Mouse (Mus musculus): ENCODE measurements around the gene Lif. TPM values are rescaled to one million over a fixed set of nuclear protein-coding genes. Genes with fewer than 3 reads are reported as not detected.

The Lif gene
- total and polyA plus RNA-seq, 3 experiments = 0.27 to 0.31 TPM; not detected in 1

DNA sequence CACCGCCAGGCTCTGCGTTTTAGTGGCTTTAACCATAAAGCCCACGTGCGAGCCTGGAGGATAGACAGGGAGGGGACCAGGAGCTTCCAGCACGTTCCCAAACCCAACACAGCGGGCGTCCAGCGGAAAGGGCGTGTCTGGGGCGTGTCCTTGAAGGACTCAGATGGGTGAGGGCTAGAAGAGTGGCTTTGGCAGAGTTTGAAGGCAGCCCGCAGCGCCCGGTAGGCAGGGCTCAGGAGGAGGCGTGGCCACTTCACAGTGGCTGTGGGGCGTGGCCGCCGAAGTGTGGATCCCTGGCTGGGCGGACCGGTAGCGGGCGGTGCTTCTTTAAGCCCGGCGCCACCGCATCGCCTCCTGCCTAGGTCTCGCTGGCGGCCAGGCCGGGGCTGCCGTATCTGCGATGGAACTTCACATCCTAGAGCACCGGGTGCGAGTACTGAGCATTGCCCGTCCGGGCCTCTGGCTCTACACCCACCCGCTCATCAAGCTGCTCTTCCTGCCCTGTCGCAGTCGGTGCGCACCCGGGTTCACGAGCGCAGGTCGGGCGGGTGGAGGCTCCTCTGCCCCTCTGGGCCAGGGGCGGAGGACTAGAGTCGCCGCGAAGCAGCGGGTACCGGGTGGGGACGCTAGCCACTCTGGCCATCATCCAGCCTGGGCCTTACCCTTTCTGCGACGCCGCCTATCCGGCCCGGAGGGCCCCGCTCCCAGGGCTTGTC lies 39.3 kb upstream of the Lif start, which contains the start of gene Castor1:
Gene Castor1 (plus strand): TSS at position 312 of the 716 bp plus-strand sequence.
- Histone ChIP-seq H3K36me3 (ENCODE audit: control insufficient read depth in 1 of 2, insufficient read depth in 2 of 2, low read length in 2 of 2) (peaks cover 0 to 7% of the 10 kb centered on the region in 2 experiments; a peak in 2 of 4 replicates), H3K9ac (ENCODE audit: control insufficient read depth, low read depth, low read length, poor library complexity, severe bottlenecking) (peak within 1 kb of the TSS; percentile 61), H3K9me3 (replicated peaks; ENCODE audit: insufficient read depth, low read length) (no peaks in the 10 kb centered on the region), H3K79me2 (ENCODE audit: control insufficient read depth, insufficient read depth, low read length, poor library complexity) (no peaks in the 10 kb centered on the region; the same call in 1 of the 2 replicates), H3K4me1 (ENCODE audit: control insufficient read depth in 1 of 2, insufficient read depth in 2 of 2, low read length in 2 of 2) (peaks cover 2 to 15% of the 10 kb centered on the region in 2 experiments; a peak in 3 of 4 replicates), H3K27ac (ENCODE audit: control insufficient read depth, low read depth, low read length) (peak within 1 kb of the TSS; percentile 25), H3K27me3 (ENCODE audit: control insufficient read depth in 1 of 2, insufficient read depth in 2 of 2, low read length in 2 of 2) (no peaks in the 10 kb centered on the region), H3K4me3 (ENCODE audit: control insufficient read depth in 1 of 2, insufficient read depth in 1 of 2, low read depth in 2 of 2, low read length in 2 of 2) (peak within 1 kb of the TSS; percentile 54 to 68)
- TF ChIP-seq ZNF384 (IDR thresholded peaks at IDR 0.05; ENCODE audit: low read depth, low read length) = no peak
- no peak; the same call in 1 of the 2 replicates for TF ChIP-seq RAD21 (IDR thresholded peaks at IDR 0.05; ENCODE audit: low read depth, low read length)
- TF ChIP-seq E2F4 (IDR thresholded peaks at IDR 0.05; ENCODE audit: borderline replicate concordance, low read depth, low read length) = no peak
- TF ChIP-seq BHLHE40 (IDR thresholded peaks at IDR 0.05; ENCODE audit: borderline replicate concordance, low read depth, low read length) = peak; percentile 16; the same call in 1 of the 2 replicates
- TF ChIP-seq NELFE (IDR thresholded peaks at IDR 0.05; ENCODE audit: low read depth, low read length) = peak; percentile 55
- TF ChIP-seq KAT2A (conservative IDR thresholded peaks at IDR 0.05; ENCODE audit: low read depth, low read length) = no peak
- no peak; the same call in none of the 2 replicates for TF ChIP-seq MAX (IDR thresholded peaks at IDR 0.05; ENCODE audit: low read length)
- no peak for TF ChIP-seq ZKSCAN1 (IDR thresholded peaks at IDR 0.05; ENCODE audit: low read depth, low read length)
- TF ChIP-seq MEF2A (IDR thresholded peaks at IDR 0.05; ENCODE audit: extremely low read depth, insufficient replicate concordance, low read depth, low read length, poor library complexity, severe bottlenecking) = no peak
- TF ChIP-seq TCF12 (IDR thresholded peaks at IDR 0.05; ENCODE audit: low read depth, low read length) = peak; percentile 23; the same call in 1 of the 2 replicates
- no peak for TF ChIP-seq MYB (IDR thresholded peaks at IDR 0.05; ENCODE audit: low read depth, low read length)
- 0 out of 2 replicates have a peak, but pooled peaks have one; percentile 22 for TF ChIP-seq HCFC1 (IDR thresholded peaks at IDR 0.05; ENCODE audit: low read depth, low read length)
- no peak for TF ChIP-seq ZMIZ1 (IDR thresholded peaks at IDR 0.05; ENCODE audit: low read depth, low read length)
- TF ChIP-seq SIN3A (IDR thresholded peaks at IDR 0.05; ENCODE audit: low read length) = no peak
- TF ChIP-seq ETS1 (IDR thresholded peaks at IDR 0.05; ENCODE audit: low read depth, low read length) = 0 out of 2 replicates have a peak, but pooled peaks have one; percentile 11
- TF ChIP-seq POLR2AphosphoS5 (IDR thresholded peaks at IDR 0.05; ENCODE audit: borderline replicate concordance, low read depth, low read length) = no peak
- TF ChIP-seq MXI1 (IDR thresholded peaks at IDR 0.05; ENCODE audit: low read depth, low read length) = peak; percentile 53; the same call in 1 of the 2 replicates
- TF ChIP-seq ZC3H11A (IDR thresholded peaks at IDR 0.05; ENCODE audit: low read depth, low read length) = no peak
- peak; percentile 22; the same call in 1 of the 2 replicates for TF ChIP-seq ELF1 (IDR thresholded peaks at IDR 0.05; ENCODE audit: low read depth, low read length)
- 0 out of 2 replicates have a peak, but pooled peaks have one; percentile 1 for TF ChIP-seq SMC3 (IDR thresholded peaks at IDR 0.05; ENCODE audit: low read depth, low read length)
- TF ChIP-seq NRF1 (IDR thresholded peaks at IDR 0.05; ENCODE audit: insufficient read depth, low read depth, low read length, poor library complexity, severe bottlenecking) = no peak
- TF ChIP-seq MYC (IDR thresholded peaks at IDR 0.05; ENCODE audit: low read depth, low read length) = peak; percentile 68
- TF ChIP-seq RCOR1 (IDR thresholded peaks at IDR 0.05; ENCODE audit: low read depth, low read length) = 0 out of 2 replicates have a peak, but pooled peaks have one; percentile 25
- peak; percentile 59 to 76; a peak in 3 of 4 replicates for TF ChIP-seq POLR2A (IDR thresholded peaks at IDR 0.05; ENCODE audit: control insufficient read depth in 1 of 2, insufficient read depth in 1 of 2, low read depth in 1 of 2, low read length in 2 of 2, poor library complexity in 1 of 2)
- peak; percentile 97 for DNase-seq (ENCODE audit: low read depth, low spot score)

All from MEL (cell line).